Comparison of ENCODE assay signal across 18 mouse cellular contexts in the genomic region with DNA sequence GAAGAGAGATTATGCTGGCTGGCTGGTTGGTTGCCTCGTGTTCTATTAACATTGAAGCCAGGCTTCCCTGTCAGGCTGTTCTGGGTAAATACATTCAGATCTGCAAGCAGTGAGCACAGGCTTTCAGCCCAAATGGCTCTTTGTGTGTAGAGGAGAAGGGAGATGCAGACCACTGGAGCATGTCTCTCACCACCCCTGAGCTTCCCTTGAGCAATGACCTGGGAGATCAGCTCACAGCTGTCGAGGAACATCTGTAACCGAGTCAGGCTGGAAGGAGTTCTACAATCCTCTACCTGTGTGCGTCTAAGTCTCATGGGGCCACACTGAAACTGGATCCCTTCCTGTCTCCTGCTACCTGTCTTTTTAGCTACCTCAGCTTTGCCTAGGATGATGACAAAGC.
"Had no signal": no experiment of that assay in that cellular context is flagged by ENCODE, and none has a peak within 500 bp of the region (broad histone marks: within the 10 kb centered on the region; RNA-seq: fewer than 3 reads in every experiment).

No protein-coding gene starts in this region.

- H3K27ac ChIP-seq: intestine, embryonic 15.5 days; layer of hippocampus, adult 2 months; limb, embryonic 10.5 days; limb, embryonic 13.5 days; liver, embryonic 13.5 days; midbrain, embryonic 10.5 days; midbrain, embryonic 13.5 days; stomach, postnatal 0 days had no signal

- H3K9ac ChIP-seq: intestine, embryonic 15.5 days; limb, embryonic 13.5 days; liver, embryonic 13.5 days; lung, embryonic 14.5 days; midbrain, embryonic 13.5 days had no signal

- H3K4me2 ChIP-seq: intestine, embryonic 15.5 days; limb, embryonic 13.5 days; liver, embryonic 13.5 days; lung, embryonic 14.5 days; midbrain, embryonic 13.5 days had no signal

- H3K36me3 ChIP-seq: intestine, embryonic 15.5 days; limb, embryonic 10.5 days; limb, embryonic 13.5 days; liver, embryonic 13.5 days; midbrain, embryonic 10.5 days; midbrain, embryonic 13.5 days had no signal

- ATAC-seq: intestine, embryonic 15.5 days; lung, postnatal 0 days; midbrain, embryonic 13.5 days; midbrain, embryonic 16.5 days had no signal

- H3K4me3 ChIP-seq: intestine, embryonic 15.5 days; layer of hippocampus, adult 2 months; limb, embryonic 10.5 days; limb, embryonic 13.5 days; liver, embryonic 13.5 days; megakaryocyte, embryonic 14.5 days; midbrain, embryonic 10.5 days; midbrain, embryonic 13.5 days; myocyte had no signal

- H3K4me1 ChIP-seq: liver, embryonic 13.5 days; megakaryocyte, embryonic 14.5 days had no signal

- H3K9me3 ChIP-seq: intestine, embryonic 15.5 days; limb, embryonic 10.5 days; limb, embryonic 13.5 days; liver, embryonic 13.5 days; megakaryocyte, embryonic 14.5 days; midbrain, embryonic 10.5 days; midbrain, embryonic 13.5 days had no signal

- DNase-seq: kidney, adult 18-20 months; kidney, postnatal 14 days; layer of hippocampus, adult 9-11 months; liver, embryonic 13.5 days; lung, embryonic 14.5 days; retina, postnatal 1 day; thymus, postnatal 25 days had no signal

- H3K27me3 ChIP-seq: intestine, embryonic 15.5 days; limb, embryonic 13.5 days; liver, embryonic 13.5 days; midbrain, embryonic 13.5 days had no signal
